Mouse (Mus musculus) myocyte (in vitro differentiated cells): Measurements from ENCODE around the gene Stat6. TPM values are rescaled to one million over a fixed set of nuclear protein-coding genes. Genes with fewer than 3 reads are reported as not detected.

ENCODE experiments used
- H3K27me3 ChIP-seq: one replicate; pipeline ENCODE4 v1.6.1; 2011; ENCODE audit not compliant: control insufficient read depth, insufficient read depth, insufficient read length
- H3K36me3 ChIP-seq: one replicate; pipeline ENCODE4 v1.6.1; 2011; ENCODE audit not compliant: control insufficient read depth, insufficient read depth
- H3K4me2 ChIP-seq: one replicate; pipeline ENCODE4 v1.6.1; 2011; ENCODE audit warnings: low read depth, control low read depth
- H3K4me3 ChIP-seq: one replicate; pipeline ENCODE4 v1.5.1; 2011; ENCODE audit warnings: mild to moderate bottlenecking, control low read depth, moderate library complexity
- H3K79me2 ChIP-seq: one replicate; pipeline ENCODE4 v1.6.1; 2011; ENCODE audit not compliant: control insufficient read depth, insufficient read depth
- H3ac ChIP-seq: one replicate; pipeline ENCODE4 v1.6.1; 2011; ENCODE audit not compliant: control insufficient read depth, insufficient read length
- CEBPB ChIP-seq: IDR thresholded peaks from 2 replicates; pipeline ENCODE4 v1.6.1; 2011; ENCODE audit warnings: mild to moderate bottlenecking, moderate library complexity; ENCODE audit not compliant: poor library complexity, insufficient read depth, severe bottlenecking
- E2F4 ChIP-seq: IDR thresholded peaks from one replicate; pipeline ENCODE4 v1.6.1; 2011; ENCODE audit warnings: mild to moderate bottlenecking, control low read depth, moderate library complexity; ENCODE audit not compliant: insufficient read depth
- MAX ChIP-seq: IDR thresholded peaks from one replicate; pipeline ENCODE4 v1.6.1; 2011; ENCODE audit warnings: low read depth, mild to moderate bottlenecking, control low read depth
- MYOD1 ChIP-seq, 3 experiments: IDR thresholded peaks; one replicate each; pipeline ENCODE4 v1.6.1; 2011; ENCODE audit warnings: control low read depth in 2 of 3, low read depth in 2 of 3, mild to moderate bottlenecking in 2 of 3, moderate library complexity in 1 of 3; ENCODE audit not compliant: insufficient read length in 2 of 3, control insufficient read depth in 1 of 3
- MYOG ChIP-seq, 3 experiments: IDR thresholded peaks; one replicate each; pipeline ENCODE4 v1.6.1; 2011; ENCODE audit warnings: control low read depth in 2 of 3, low read depth in 2 of 3, mild to moderate bottlenecking in 2 of 3; ENCODE audit not compliant: insufficient read length in 2 of 3, control insufficient read depth in 1 of 3, insufficient read depth in 1 of 3
- POLR2A ChIP-seq: IDR thresholded peaks from one replicate; pipeline ENCODE4 v1.6.1; 2011; ENCODE audit warnings: low read depth, mild to moderate bottlenecking, control low read depth, moderate library complexity; ENCODE audit not compliant: insufficient read length
- POLR2AphosphoS2 ChIP-seq: IDR thresholded peaks from one replicate; pipeline ENCODE4 v1.6.1; 2011; ENCODE audit warnings: low read depth, control low read depth; ENCODE audit not compliant: insufficient read length
- REST ChIP-seq: IDR thresholded peaks from one replicate; pipeline ENCODE4 v1.6.1; 2011; ENCODE audit warnings: mild to moderate bottlenecking, control low read depth, moderate library complexity; ENCODE audit not compliant: insufficient read depth, insufficient read length
- SRF ChIP-seq: IDR thresholded peaks from one replicate; pipeline ENCODE4 v1.6.1; 2011; ENCODE audit warnings: low read depth; ENCODE audit not compliant: control insufficient read depth, insufficient read length
- TCF12 ChIP-seq: IDR thresholded peaks from one replicate; pipeline ENCODE4 v1.6.1; 2011; ENCODE audit warnings: mild to moderate bottlenecking, control low read depth; ENCODE audit not compliant: poor library complexity, insufficient read depth, severe bottlenecking
- TCF3 ChIP-seq: IDR thresholded peaks from one replicate; pipeline ENCODE4 v1.6.1; 2011; ENCODE audit warnings: low read depth, control low read depth; ENCODE audit not compliant: insufficient read length
- USF1 ChIP-seq: IDR thresholded peaks from one replicate; pipeline ENCODE4 v1.6.1; 2011; ENCODE audit warnings: low read depth, mild to moderate bottlenecking, control low read depth, moderate library complexity
- polyA plus RNA-seq: library from polyadenylated mRNA; unstranded; fragments of >200 nt; fragmentation: generic; extraction: Trizol; gene quantifications from one replicate; pipeline ENCODE4 v1.2.1, GENCODE M21; 2012; ENCODE audit warnings: missing spikeins

Stat6 gene
- polyA plus RNA-seq: 0.26 TPM

DNA sequence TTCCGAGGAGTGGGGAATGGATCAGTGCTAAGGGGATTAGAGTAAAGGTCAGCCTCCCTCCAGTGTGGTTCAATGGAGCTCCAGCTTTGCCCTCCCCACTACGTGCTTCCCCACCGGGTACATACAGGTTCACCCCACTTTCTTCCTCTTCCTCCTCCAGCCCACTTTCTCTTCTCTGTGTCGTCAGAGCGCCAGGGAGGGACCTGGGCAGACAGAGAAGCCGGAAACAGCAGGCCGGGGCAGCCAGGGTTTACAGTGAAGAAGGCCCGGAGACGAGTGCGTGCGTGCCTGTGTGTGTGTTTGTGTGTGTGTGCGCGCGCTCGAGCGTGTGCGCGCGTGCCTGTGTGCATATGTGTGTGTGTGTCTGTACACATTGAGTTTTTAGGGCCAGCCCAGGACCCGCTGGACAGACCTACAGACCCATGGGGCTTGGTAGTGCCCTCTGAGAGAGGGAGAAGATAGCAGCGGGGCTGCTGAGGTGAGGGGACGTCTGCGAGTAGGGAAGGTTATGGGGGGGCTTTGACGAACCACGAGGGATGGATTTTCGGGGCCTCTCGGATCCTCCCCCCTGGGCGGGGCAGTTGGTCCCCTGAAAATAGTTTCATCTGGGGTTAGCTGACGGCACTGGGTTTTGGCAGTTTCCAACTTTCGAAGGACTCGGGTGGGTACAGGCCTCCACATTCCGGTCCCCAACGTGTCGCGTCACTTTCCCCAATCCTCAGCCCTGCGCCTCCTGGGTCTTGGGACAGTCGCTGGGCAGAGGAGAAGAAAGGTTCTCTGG, at the start of gene Stat6:
Stat6 (plus strand) TSS at position 215 of the 781 bp plus-strand sequence.
- no peaks in the 10 kb centered on the region for H3K36me3 ChIP-seq
- H3K4me3 ChIP-seq: no peak within 1 kb of the TSS
- H3K27me3 ChIP-seq: no peaks in the 10 kb centered on the region
- no peaks in the 10 kb centered on the region for H3K79me2 ChIP-seq
- peak within 1 kb of the TSS; percentile 31 for H3K4me2 ChIP-seq
- no peak within 1 kb of the TSS for H3ac ChIP-seq
- no peak for TF ChIP-seq TCF3

DNA sequence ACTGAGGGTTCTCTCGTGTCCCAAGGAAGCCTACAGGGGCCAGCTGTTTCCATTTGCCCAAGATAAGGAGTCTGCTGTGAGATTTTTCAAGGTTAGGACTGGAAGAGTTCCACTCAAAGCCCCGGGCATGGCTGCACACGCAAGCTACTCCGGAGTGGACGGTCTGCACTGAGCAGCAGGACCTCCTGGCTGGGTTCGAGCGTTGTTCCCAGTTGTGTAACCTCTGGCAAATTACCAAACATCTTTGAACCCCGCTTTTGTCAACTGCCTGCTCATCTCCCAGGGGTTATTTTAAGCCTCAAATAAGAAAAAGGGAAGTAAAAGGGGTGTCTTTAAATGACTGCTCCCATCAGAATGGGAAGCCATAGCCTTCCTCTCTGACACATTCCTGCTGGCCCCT, 48.4 kb upstream of the Stat6 start:
- Histone ChIP-seq H3K4me2 (no peak overlapping the region), H3K36me3 (peaks cover 55% of the 10 kb centered on the region), H3K4me3 (no peak overlapping the region)

DNA sequence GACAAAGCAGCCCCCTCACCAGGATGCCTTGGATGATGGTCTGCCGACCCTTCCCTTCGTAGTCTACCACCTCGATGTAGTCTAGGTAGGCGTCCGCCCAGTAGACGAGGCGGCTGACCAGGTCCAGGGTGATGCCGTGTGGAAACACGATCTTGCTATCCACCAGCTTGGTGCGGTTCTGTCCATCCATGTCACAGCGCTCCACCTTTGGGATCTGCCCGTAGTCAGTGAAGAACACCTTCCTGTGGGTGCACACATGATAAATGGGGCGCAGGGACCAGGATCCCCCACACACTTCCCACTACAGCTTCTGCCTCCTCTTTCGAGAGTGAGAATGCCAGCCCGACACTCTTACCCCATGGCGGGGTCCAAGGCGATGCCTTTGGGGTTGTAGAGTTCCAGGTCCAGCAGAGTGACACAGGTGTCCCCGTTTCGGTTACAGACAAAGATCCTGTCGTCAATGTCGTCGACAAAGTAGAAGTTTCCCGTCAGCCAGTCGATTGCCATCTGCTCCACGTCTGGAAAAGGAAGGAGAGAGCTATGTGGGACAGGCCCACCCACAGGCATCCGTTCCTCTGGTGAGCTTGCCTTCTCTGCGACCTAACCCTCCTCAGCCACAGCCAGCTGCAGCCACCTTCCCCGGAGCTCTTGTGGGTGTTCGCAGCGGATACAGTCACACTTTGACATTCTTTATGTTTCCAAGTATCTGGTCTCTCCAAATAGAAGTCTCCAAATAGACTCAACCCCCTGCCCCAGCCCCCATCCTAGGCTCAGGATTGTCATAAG, 47.7 kb upstream of the Stat6 start:
- Histone ChIP-seq H3K79me2 (peaks cover 11% of the 10 kb centered on the region), H3ac (no peak overlapping the region), H3K27me3 (no peaks in the 10 kb centered on the region), H3K36me3 (peaks cover 47% of the 10 kb centered on the region), H3K4me3 (no peak overlapping the region), H3K4me2 (no peak overlapping the region)
- TF ChIP-seq MYOD1 (IDR thresholded peaks at IDR 0.05; ENCODE audit: control insufficient read depth in 1 of 3, insufficient read length in 2 of 3, low read depth in 2 of 3) (peak in 1 of 3 experiments; percentile 71), SRF (no peak), MYOG (IDR thresholded peaks at IDR 0.05; ENCODE audit: control insufficient read depth in 1 of 3, insufficient read depth in 1 of 3, insufficient read length in 2 of 3, low read depth in 2 of 3) (peak in 1 of 3 experiments; percentile 81)

More for the DNA sequence above, 48.4 kb upstream of the Stat6 start:
- TF ChIP-seq SRF (no peak), TCF3 (no peak), CEBPB (no peak), MYOG (IDR thresholded peaks at IDR 0.05; ENCODE audit: control insufficient read depth in 1 of 3, insufficient read depth in 1 of 3, insufficient read length in 2 of 3, low read depth in 2 of 3) (no peak), USF1 (no peak), REST (no peak), MYOD1 (IDR thresholded peaks at IDR 0.05; ENCODE audit: control insufficient read depth in 1 of 3, insufficient read length in 2 of 3, low read depth in 2 of 3) (no peak), MAX (no peak), E2F4 (no peak), TCF12 (no peak), POLR2AphosphoS2 (no peak), POLR2A (no peak)
- peaks cover 4% of the 10 kb centered on the region for H3K79me2 ChIP-seq
- H3ac ChIP-seq: no peak overlapping the region
- H3K27me3 ChIP-seq: no peaks in the 10 kb centered on the region

DNA sequence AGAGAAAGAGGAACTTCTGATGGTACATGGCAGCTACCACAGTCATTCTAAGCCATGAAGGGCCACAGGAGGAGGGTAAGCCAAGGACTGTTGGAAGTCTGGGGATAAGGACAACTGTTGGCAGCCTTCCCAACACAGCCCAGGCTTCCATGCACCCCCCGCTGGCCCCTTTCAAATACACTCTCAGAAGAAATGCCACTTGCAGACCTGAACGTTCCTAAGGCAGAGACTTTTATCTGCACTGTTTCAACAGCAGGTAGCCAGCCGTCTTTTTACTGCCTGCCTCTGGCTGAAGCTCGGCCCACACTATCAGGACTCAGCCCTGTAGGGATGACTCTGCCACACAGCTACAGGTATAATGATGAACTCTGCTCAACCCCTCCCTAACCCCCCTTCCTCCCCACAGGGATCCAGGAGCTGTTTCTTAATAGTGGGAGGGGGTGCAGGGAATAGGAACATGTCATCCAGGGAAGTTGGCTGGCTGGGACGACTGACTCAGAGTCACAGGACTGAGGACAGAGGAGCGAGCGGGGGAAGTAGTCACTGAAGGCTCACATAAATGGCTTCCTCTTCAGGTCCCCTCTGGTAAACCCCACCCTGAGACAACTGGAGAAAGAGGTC, 46.4 kb upstream of the Stat6 start:
- Histone ChIP-seq H3K79me2 (peaks cover 11% of the 10 kb centered on the region), H3K36me3 (peaks cover 37% of the 10 kb centered on the region), H3K4me2 (peak overlapping the region; percentile 47), H3K4me3 (no peak overlapping the region), H3K27me3 (no peaks in the 10 kb centered on the region), H3ac (no peak overlapping the region)
- TF ChIP-seq MYOG (IDR thresholded peaks at IDR 0.05; ENCODE audit: control insufficient read depth in 1 of 3, insufficient read depth in 1 of 3, insufficient read length in 2 of 3, low read depth in 2 of 3): peak in 1 of 3 experiments; percentile 5
- TF ChIP-seq USF1: no peak

DNA sequence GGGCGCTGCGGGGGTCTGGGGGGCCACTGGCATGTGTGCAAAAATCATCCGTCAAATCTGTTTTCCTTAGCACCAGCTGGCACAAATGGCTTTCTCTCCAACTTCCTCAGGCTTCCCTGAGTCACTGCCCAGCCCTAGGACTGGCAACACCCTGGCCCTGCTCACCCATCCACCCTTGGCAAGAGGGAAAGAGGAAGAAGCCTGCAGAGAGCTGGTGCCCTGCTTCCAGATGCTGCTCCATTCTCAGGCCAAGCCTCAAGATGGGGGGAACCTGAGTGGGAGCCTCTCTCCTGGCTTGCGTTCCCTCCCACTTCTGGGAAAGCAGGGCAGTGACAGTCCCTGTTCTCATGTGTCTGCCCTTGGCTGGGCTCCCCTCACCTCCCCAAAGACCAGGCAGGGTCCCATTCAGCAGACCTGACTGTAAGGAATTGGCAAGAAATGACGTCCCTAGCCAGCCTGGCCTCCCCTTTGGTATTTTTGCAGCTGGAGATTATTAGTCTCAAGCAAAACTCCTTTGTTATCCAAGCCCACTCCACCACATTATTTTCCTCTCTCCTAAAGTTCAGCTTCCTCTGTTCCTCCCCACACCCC, 45.4 kb upstream of the Stat6 start:
- H3K4me2 ChIP-seq: peak overlapping the region; percentile 47
- H3K79me2 ChIP-seq: peaks cover 11% of the 10 kb centered on the region
- no peak overlapping the region for H3ac ChIP-seq
- no peak overlapping the region for H3K4me3 ChIP-seq
- H3K27me3 ChIP-seq: no peaks in the 10 kb centered on the region
- H3K36me3 ChIP-seq: peaks cover 37% of the 10 kb centered on the region
- TF ChIP-seq MYOG (IDR thresholded peaks at IDR 0.05; ENCODE audit: control insufficient read depth in 1 of 3, insufficient read depth in 1 of 3, insufficient read length in 2 of 3, low read depth in 2 of 3): peak in 1 of 3 experiments; percentile 45
- no peak for TF ChIP-seq SRF
- TF ChIP-seq E2F4: no peak
